Mouse (Mus musculus): ENCODE data around the gene Pls1. TPM values are rescaled to one million over a fixed set of nuclear protein-coding genes. Genes with fewer than 3 reads are reported as not detected.

Pls1 gene
- 0.87 TPM for polyA plus RNA-seq (2014; fragmentation: Illumina TruSeq; extraction: RNeasy Lipid Tissue Mini Kit (QIAGEN cat#74804); ENCODE audit: low read depth, low replicate concordance)

GRCm38 (mm10) chr9:95844825-95845460 is at the start of gene Pls1:
Gene Pls1 (minus strand): TSS chr9:95845311.

GRCm38 (mm10) chr9:95857414-95858026 is 12.4 kb upstream of the Pls1 start, which contains the start of gene Atr:
Gene Atr (plus strand): TSS chr9:95857597.

GRCm38 (mm10) chr9:95750037-95750511 is 95.0 kb downstream of the Pls1 start, which contains the start of gene Trpc1:
Gene Trpc1 (minus strand): TSS chr9:95750375.

Other genes with a start within 250 kb of the Pls1 start
- 1.6 TPM for gene Pcolce2, start 207.7 kb downstream of the Pls1 start, polyA plus RNA-seq (2014; fragmentation: Illumina TruSeq; extraction: RNeasy Lipid Tissue Mini Kit (QIAGEN cat#74804); ENCODE audit: low read depth, low replicate concordance)
- 6.5 TPM for gene Trpc1, start 94.9 kb downstream of the Pls1 start, polyA plus RNA-seq (2014; fragmentation: Illumina TruSeq; extraction: RNeasy Lipid Tissue Mini Kit (QIAGEN cat#74804); ENCODE audit: low read depth, low replicate concordance)
- 36.7 TPM for gene Atr, start 12.3 kb upstream of the Pls1 start, polyA plus RNA-seq (2014; fragmentation: Illumina TruSeq; extraction: RNeasy Lipid Tissue Mini Kit (QIAGEN cat#74804); ENCODE audit: low read depth, low replicate concordance)
- 42.3 TPM for gene Xrn1, start 109.4 kb upstream of the Pls1 start, polyA plus RNA-seq (2014; fragmentation: Illumina TruSeq; extraction: RNeasy Lipid Tissue Mini Kit (QIAGEN cat#74804); ENCODE audit: low read depth, low replicate concordance)